Mouse (Mus musculus) C2C12 (cell line): ENCODE measurements around the gene Dytn.

Source experiments
- CTCF ChIP-seq: IDR thresholded peaks from one replicate; pipeline ENCODE4 v1.5.1; 2011; ENCODE audit not compliant: control insufficient read depth, insufficient read depth, insufficient read length
- FOSL1 ChIP-seq: IDR thresholded peaks from one replicate; pipeline ENCODE4 v1.8.0; 2011; ENCODE audit warnings: mild to moderate bottlenecking, low read length; ENCODE audit not compliant: poor library complexity, insufficient read depth, severe bottlenecking
- MYOD1 ChIP-seq: IDR thresholded peaks from one replicate; pipeline ENCODE4 v1.6.1; 2011; ENCODE audit warnings: low read depth; ENCODE audit not compliant: control insufficient read depth, insufficient read length
- USF1 ChIP-seq: IDR thresholded peaks from one replicate; pipeline ENCODE4 v1.6.1; 2011; ENCODE audit warnings: low read depth, mild to moderate bottlenecking, control low read depth, moderate library complexity

DNA sequence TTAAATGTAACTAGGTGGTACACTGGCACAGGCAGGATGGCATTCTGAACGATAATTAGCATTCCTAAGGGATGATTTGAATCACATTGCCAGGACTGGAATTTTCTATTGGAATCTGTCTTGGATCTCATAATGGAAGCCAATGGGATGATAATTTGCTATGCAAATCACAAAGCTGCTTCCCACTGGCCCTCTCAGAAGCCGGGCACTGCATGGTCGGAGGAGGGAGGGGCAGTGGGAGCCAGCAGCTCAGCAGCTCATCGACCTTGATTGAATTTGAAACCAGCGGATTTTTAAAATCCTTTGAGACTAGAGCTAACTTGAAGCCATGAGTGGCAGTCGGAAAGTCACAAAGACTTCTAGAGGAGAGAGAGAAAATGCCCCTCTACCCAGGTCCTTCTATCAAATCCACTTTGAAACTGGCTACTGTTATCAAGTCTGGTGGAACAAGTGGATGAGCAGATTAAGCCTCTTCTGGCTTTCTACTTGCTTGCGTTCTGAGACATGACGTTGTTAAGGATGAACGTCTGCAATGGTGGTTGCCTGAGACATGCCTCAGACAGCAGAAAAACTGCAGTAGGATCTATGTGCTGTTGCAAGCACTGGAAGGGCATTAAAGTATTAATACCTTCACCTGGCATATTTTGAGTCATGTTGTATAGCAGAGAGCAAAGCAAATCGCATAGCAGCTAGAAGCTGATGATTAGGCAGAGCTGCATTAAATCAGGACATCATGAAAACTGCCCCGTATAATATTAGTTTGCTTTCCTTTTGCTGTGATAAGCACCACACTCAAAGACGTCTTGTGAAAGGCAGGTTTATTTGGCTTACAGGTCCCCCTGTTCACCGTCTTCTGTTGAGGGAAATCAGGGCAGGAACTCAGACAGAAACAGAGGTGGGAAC is 18.5 kb downstream of the Dytn start:
- TF ChIP-seq MYOD1 (no peak), CTCF (no peak), USF1 (no peak), FOSL1 (no peak)
